Comparison of ENCODE assay signal across 15 mouse cellular contexts in the genomic region with DNA sequence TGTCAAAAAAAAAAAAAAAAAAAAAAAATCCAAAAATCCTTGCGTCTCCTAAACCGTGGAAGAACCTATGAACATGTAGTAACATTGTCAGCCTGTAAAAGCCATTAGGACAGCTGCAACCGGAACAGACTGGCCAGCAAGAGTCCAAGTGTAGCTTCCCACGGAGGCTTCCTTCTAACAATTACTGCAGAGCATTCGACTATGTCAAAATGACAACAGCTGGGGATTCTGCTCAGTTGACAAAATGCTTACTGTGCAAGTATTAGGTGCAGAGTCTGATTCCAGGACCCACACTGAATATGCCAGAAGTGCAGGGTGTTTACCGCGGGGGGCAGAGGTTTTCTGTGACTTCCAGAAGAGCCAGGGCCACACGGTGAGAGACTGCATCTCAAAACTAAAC. TPM values are rescaled to one million over a fixed set of nuclear protein-coding genes. Genes with fewer than 3 reads are reported as not detected.
A peak's percentile ranks its signal among the peaks of the same experiment; 100 is the strongest.
DNase-seq lines count a peak whose midpoint lies in the region; ATAC-seq and TF ChIP-seq lines count a peak whose summit lies in the region.
"Had no signal": no experiment of that assay in that cellular context is flagged by ENCODE, and none has a peak within 500 bp of the region (broad histone marks: within the 10 kb centered on the region; RNA-seq: fewer than 3 reads in every experiment).

No protein-coding gene starts in this region.

- H3K4me2 ChIP-seq in embryonic facial prominence, embryonic 13.5 days = no peak overlapping the region
- no peak overlapping the region for H3K4me2 ChIP-seq in liver, postnatal 0 days (ENCODE audit: low read depth, low read length)
- no peak overlapping the region for H3K4me2 ChIP-seq in liver, embryonic 12.5 days
- H3K4me2 ChIP-seq in kidney, embryonic 16.5 days (replicated peaks; ENCODE audit: low read depth, low read length) = no peak overlapping the region
- H3K4me2 ChIP-seq: intestine, embryonic 15.5 days; liver, embryonic 15.5 days; midbrain, embryonic 12.5 days had no signal

- no peaks in the 10 kb centered on the region for H3K9me3 ChIP-seq in embryonic facial prominence, embryonic 13.5 days
- no peaks in the 10 kb centered on the region for H3K9me3 ChIP-seq in embryonic facial prominence, embryonic 10.5 days
- no peaks in the 10 kb centered on the region for H3K9me3 ChIP-seq in liver, postnatal 0 days (ENCODE audit: low read length)
- no peaks in the 10 kb centered on the region for H3K9me3 ChIP-seq in liver, embryonic 12.5 days (replicated peaks)
- H3K9me3 ChIP-seq in kidney, embryonic 16.5 days (ENCODE audit: low read length) = no peaks in the 10 kb centered on the region
- H3K9me3 ChIP-seq: intestine, embryonic 15.5 days; liver, embryonic 15.5 days; midbrain, embryonic 12.5 days had no signal

- peaks cover 27% of the 10 kb centered on the region for H3K4me1 ChIP-seq in embryonic facial prominence, embryonic 13.5 days
- peaks cover 34% of the 10 kb centered on the region; the same call in 1 of the 2 replicates for H3K4me1 ChIP-seq in embryonic facial prominence, embryonic 10.5 days
- H3K4me1 ChIP-seq in liver, postnatal 0 days (ENCODE audit: insufficient read depth) = no peaks in the 10 kb centered on the region
- H3K4me1 ChIP-seq in liver, embryonic 12.5 days = peaks cover 15% of the 10 kb centered on the region; the same call in 1 of the 2 replicates
- H3K4me1 ChIP-seq in kidney, embryonic 16.5 days (ENCODE audit: insufficient read depth, low read length) = peaks cover 6% of the 10 kb centered on the region
- H3K4me1 ChIP-seq: midbrain, embryonic 12.5 days had no signal

- DNase-seq in embryonic facial prominence, embryonic 10.5 days (ENCODE audit: low spot score) = no peak
- DNase-seq in liver, postnatal 0 days = no peak
- DNase-seq in retina, postnatal 1 day = peak; percentile 23
- DNase-seq in ovary, postnatal 10 days (ENCODE audit: low spot score) = no peak
- no peak for DNase-seq in adrenal gland, adult 18-20 months (ENCODE audit: low spot score in 2 of 2)
- DNase-seq: cerebellum, adult 9-11 months; layer of hippocampus, adult 9-11 months; thymus, adult 18-20 months had no signal

- WGBS in embryonic facial prominence, embryonic 13.5 days = 64% methylated on average over 8 of the region's 8 CpGs
- 89% methylated on average over 8 of the region's 8 CpGs for WGBS in embryonic facial prominence, embryonic 10.5 days
- WGBS in liver, postnatal 0 days (ENCODE audit: insufficient replicate concordance) = 81% methylated on average over 8 of the region's 8 CpGs
- WGBS in liver, embryonic 12.5 days (ENCODE audit: insufficient replicate concordance) = 80% methylated on average over 8 of the region's 8 CpGs
- 52% methylated on average over 8 of the region's 8 CpGs for WGBS in kidney, embryonic 16.5 days

- no peak for TF ChIP-seq CTCF in liver, postnatal 0 days (IDR thresholded peaks at IDR 0.05; ENCODE audit: low read depth)

- H3K4me3 ChIP-seq in embryonic facial prominence, embryonic 13.5 days = no peak overlapping the region
- H3K4me3 ChIP-seq in embryonic facial prominence, embryonic 10.5 days = no peak overlapping the region
- no peak overlapping the region for H3K4me3 ChIP-seq in liver, postnatal 0 days (ENCODE audit: low read depth, low read length)
- H3K4me3 ChIP-seq in liver, embryonic 12.5 days = no peak overlapping the region
- no peak overlapping the region for H3K4me3 ChIP-seq in kidney, embryonic 16.5 days (ENCODE audit: low read length)
- H3K4me3 ChIP-seq: intestine, embryonic 15.5 days; liver, embryonic 15.5 days; midbrain, embryonic 12.5 days had no signal

- H3K9ac ChIP-seq in embryonic facial prominence, embryonic 13.5 days = no peak overlapping the region
- H3K9ac ChIP-seq in liver, postnatal 0 days (replicated peaks) = no peak overlapping the region
- H3K9ac ChIP-seq in liver, embryonic 12.5 days = no peak overlapping the region
- H3K9ac ChIP-seq in kidney, embryonic 16.5 days (replicated peaks; ENCODE audit: low read length) = no peak overlapping the region
- H3K9ac ChIP-seq: intestine, embryonic 15.5 days; liver, embryonic 15.5 days; midbrain, embryonic 12.5 days had no signal

- peak overlapping the region; percentile 52; the same call in 1 of the 2 replicates for H3K27ac ChIP-seq in embryonic facial prominence, embryonic 13.5 days
- H3K27ac ChIP-seq in embryonic facial prominence, embryonic 10.5 days (replicated peaks) = no peak overlapping the region
- H3K27ac ChIP-seq in liver, postnatal 0 days (ENCODE audit: low read depth) = peak overlapping the region; percentile 65; the same call in 1 of the 2 replicates
- H3K27ac ChIP-seq in liver, embryonic 12.5 days = no peak overlapping the region
- H3K27ac ChIP-seq in kidney, embryonic 16.5 days (ENCODE audit: low read length) = 0 out of 2 replicates have a peak overlapping the region, but pooled peaks have one; percentile 22
- H3K27ac ChIP-seq: intestine, embryonic 15.5 days; liver, embryonic 15.5 days; macrophage; midbrain, embryonic 12.5 days had no signal

- peaks cover 18% of the 10 kb centered on the region for H3K36me3 ChIP-seq in embryonic facial prominence, embryonic 13.5 days
- H3K36me3 ChIP-seq in embryonic facial prominence, embryonic 10.5 days (replicated peaks) = peaks cover 77% of the 10 kb centered on the region
- no peaks in the 10 kb centered on the region; the same call in 1 of the 2 replicates for H3K36me3 ChIP-seq in liver, postnatal 0 days (replicated peaks; ENCODE audit: insufficient read depth, low read length)
- peaks cover 36% of the 10 kb centered on the region for H3K36me3 ChIP-seq in liver, embryonic 12.5 days
- peaks cover 9% of the 10 kb centered on the region; the same call in 1 of the 2 replicates for H3K36me3 ChIP-seq in kidney, embryonic 16.5 days (ENCODE audit: insufficient read depth, low read length)
- H3K36me3 ChIP-seq: liver, embryonic 15.5 days had no signal

- no peak for ATAC-seq in embryonic facial prominence, embryonic 13.5 days (ENCODE audit: insufficient number of reproducible peaks, insufficient read depth, low FRiP score, low TSS enrichment, low read depth)
- 0 out of 2 replicates have a peak, but pooled peaks have one; percentile 8 for ATAC-seq in liver, postnatal 0 days
- ATAC-seq in liver, embryonic 12.5 days = no peak
- peak; percentile 53; the same call in 1 of the 2 replicates for ATAC-seq in kidney, embryonic 16.5 days (ENCODE audit: low FRiP score, low TSS enrichment)
- ATAC-seq: intestine, embryonic 15.5 days had no signal

- no peaks in the 10 kb centered on the region for H3K27me3 ChIP-seq in embryonic facial prominence, embryonic 13.5 days
- no peaks in the 10 kb centered on the region for H3K27me3 ChIP-seq in embryonic facial prominence, embryonic 10.5 days (replicated peaks; ENCODE audit: low read depth, poor library complexity, severe bottlenecking)
- no peaks in the 10 kb centered on the region for H3K27me3 ChIP-seq in liver, postnatal 0 days (ENCODE audit: insufficient read depth, low read length)
- no peaks in the 10 kb centered on the region for H3K27me3 ChIP-seq in liver, embryonic 12.5 days (replicated peaks)
- no peaks in the 10 kb centered on the region for H3K27me3 ChIP-seq in kidney, embryonic 16.5 days (ENCODE audit: insufficient read depth, low read length)
- H3K27me3 ChIP-seq: intestine, embryonic 15.5 days; liver, embryonic 15.5 days; midbrain, embryonic 12.5 days had no signal

- TF ChIP-seq EP300 in liver, postnatal 0 days (IDR thresholded peaks at IDR 0.05; ENCODE audit: low read depth) = no peak

RNA-seq across cellular contexts. Expression of gene E2f3, which starts 41.4 kb away (rescaled TPM):
- polyA plus RNA-seq in embryonic facial prominence, embryonic 13.5 days (2015; fragmentation: Nextera tagmentation; extraction: Ambion mirVana) = 12.5 and 13.1 TPM in 2 replicates
- 23.1 and 23.8 TPM in 2 replicates for polyA plus RNA-seq in embryonic facial prominence, embryonic 10.5 days (2016; fragmentation: Nextera tagmentation; extraction: Ambion mirVana)
- polyA plus RNA-seq in liver, postnatal 0 days (2015; fragmentation: Nextera tagmentation; extraction: Ambion mirVana) = 2.4 and 2.6 TPM in 2 replicates
- polyA plus RNA-seq in liver, embryonic 12.5 days (2016; fragmentation: Nextera tagmentation; extraction: Ambion mirVana) = 8.6 and 9.7 TPM in 2 replicates
- polyA plus RNA-seq in kidney, embryonic 16.5 days (2015; fragmentation: Nextera tagmentation; extraction: Ambion mirVana) = 14.6 and 15.8 TPM in 2 replicates
- total RNA-seq in adrenal gland, adult 18-20 months (2021) = 10 to 100 TPM in 1 of 2 experiments, 1 to 10 TPM in 1; 6.7 to 10.6 TPM

Comparison
In these comparisons a context has a peak if more than half of its experiments do, and no peak if none do; other contexts are left out.
1. ATAC-seq: peak in liver, postnatal 0 days (single experiment) and kidney, embryonic 16.5 days (single experiment); none in embryonic facial prominence, embryonic 13.5 days (single experiment) and liver, embryonic 12.5 days (single experiment).
2. H3K27ac ChIP-seq: peak in embryonic facial prominence, embryonic 13.5 days (single experiment), liver, postnatal 0 days (single experiment) and kidney, embryonic 16.5 days (single experiment); none in embryonic facial prominence, embryonic 10.5 days (single experiment) and liver, embryonic 12.5 days (single experiment).